Mouse (Mus musculus) small intestine, adult 2 months (tissue): ENCODE measurements around the gene Fip1l1. TPM values are rescaled to one million over a fixed set of nuclear protein-coding genes. Genes with fewer than 3 reads are reported as not detected.

Experiments
- H3K27ac ChIP-seq: fragments of 200-500 bp; 2 replicates; pipeline ENCODE4 v1.5.1; 2012; ENCODE audit warnings: low read depth, low read length, control low read depth, inconsistent platforms; ENCODE audit not compliant: insufficient read depth
- H3K27me3 ChIP-seq: fragments of 200-500 bp; 2 replicates; pipeline ENCODE4 v1.6.1; 2012; ENCODE audit warnings: mild to moderate bottlenecking, moderate library complexity, low read length, inconsistent platforms; ENCODE audit not compliant: control insufficient read depth, insufficient read depth
- H3K36me3 ChIP-seq: fragments of 200-500 bp; 2 replicates; pipeline ENCODE4 v1.6.1; 2012; ENCODE audit warnings: mild to moderate bottlenecking, low read length, control low read depth, inconsistent platforms; ENCODE audit not compliant: control insufficient read depth, insufficient read depth
- H3K4me1 ChIP-seq: fragments of 200-500 bp; 2 replicates; pipeline ENCODE4 v1.6.1; 2012; ENCODE audit warnings: low read length, inconsistent platforms, mixed read lengths; ENCODE audit not compliant: control insufficient read depth, insufficient read depth, insufficient read length
- H3K4me3 ChIP-seq: fragments of 200-500 bp; 2 replicates; pipeline ENCODE4 v1.5.1; 2012; ENCODE audit warnings: low read depth, mild to moderate bottlenecking, control low read depth, inconsistent platforms, low read length, moderate library complexity
- CTCF ChIP-seq: fragments of 200-500 bp; IDR thresholded peaks from 2 replicates; pipeline ENCODE4 v1.5.1; 2012; ENCODE audit warnings: low read depth, mild to moderate bottlenecking, control low read depth, inconsistent platforms, low read length, moderate library complexity, mixed read lengths; ENCODE audit not compliant: insufficient replicate concordance, insufficient read length; ENCODE audit errors: extremely low read depth
- POLR2A ChIP-seq: fragments of 200-500 bp; IDR thresholded peaks from 2 replicates; pipeline ENCODE4 v1.6.1; 2012; ENCODE audit warnings: low read depth, mild to moderate bottlenecking, control low read depth, inconsistent platforms, low read length, moderate library complexity
- WGBS: fragments of 180-500 bp; shearing (Covaris S2); methylation state at CpG from one replicate; pipeline ENCODE4 v1.1.7; 2018; 5-methylcytosine and 5-hydroxymethylcytosine counted together
- polyA plus RNA-seq: library from polyadenylated mRNA; depleted of rRNA; stranded (reverse); fragments of >200 nt; gene quantifications from 2 replicates; pipeline ENCODE4 v1.2.3, GENCODE M21; 2012

The Fip1l1 gene
- polyA plus RNA-seq, 1 experiment = 19.6 TPM

- H3K36me3 ChIP-seq = peaks cover 24% of the 10 kb centered on the region
- H3K4me3 ChIP-seq = no peak overlapping the region
- no peak for TF ChIP-seq CTCF
- no peak for TF ChIP-seq POLR2A
- 87% methylated on average over 12 of the region's 12 CpGs for WGBS
- H3K27me3 ChIP-seq = no peaks in the 10 kb centered on the region
- H3K27ac ChIP-seq = no peak overlapping the region
- H3K4me1 ChIP-seq = peaks cover 6% of the 10 kb centered on the region; the same call in 1 of the 2 replicates
Observed at GRCm38 (mm10) chr5:74628001-74628400, 92.8 kb downstream of the Fip1l1 start.

GRCm38 (mm10) chr5:74632369-74633114 lies 97.3 kb downstream of the Fip1l1 start:
- no peak overlapping the region for H3K27ac ChIP-seq
- 75% methylated on average over 17 of the region's 17 CpGs for WGBS
- peaks cover 4% of the 10 kb centered on the region for H3K36me3 ChIP-seq
- no peaks in the 10 kb centered on the region for H3K4me1 ChIP-seq
- TF ChIP-seq CTCF = no peak
- TF ChIP-seq POLR2A = no peak
- H3K4me3 ChIP-seq = no peak overlapping the region
- H3K27me3 ChIP-seq = no peaks in the 10 kb centered on the region

- WGBS = 86% methylated on average over 6 of the region's 6 CpGs
- no peak overlapping the region for H3K27ac ChIP-seq
- H3K4me1 ChIP-seq = no peaks in the 10 kb centered on the region
- H3K36me3 ChIP-seq = peaks cover 1% of the 10 kb centered on the region; the same call in 1 of the 2 replicates
- no peaks in the 10 kb centered on the region for H3K27me3 ChIP-seq
- TF ChIP-seq CTCF = no peak
- TF ChIP-seq POLR2A = no peak
- no peak overlapping the region for H3K4me3 ChIP-seq
Observed at GRCm38 (mm10) chr5:74633453-74633852, 98.2 kb downstream of the Fip1l1 start.

- TF ChIP-seq POLR2A (no peak), CTCF (no peak)
- H3K36me3 ChIP-seq = peaks cover 1% of the 10 kb centered on the region; the same call in 1 of the 2 replicates
- H3K27ac ChIP-seq = no peak overlapping the region
- H3K4me3 ChIP-seq = no peak overlapping the region
- no peaks in the 10 kb centered on the region for H3K4me1 ChIP-seq
- 85% methylated on average over 3 of the region's 3 CpGs for WGBS
- H3K27me3 ChIP-seq = no peaks in the 10 kb centered on the region
Observed at GRCm38 (mm10) chr5:74634391-74634790, 99.1 kb downstream of the Fip1l1 start.

- no peak overlapping the region for H3K4me3 ChIP-seq
- H3K27me3 ChIP-seq = no peaks in the 10 kb centered on the region
- 93% methylated on average over 6 of the region's 6 CpGs for WGBS
- no peak overlapping the region for H3K27ac ChIP-seq
- H3K4me1 ChIP-seq = no peaks in the 10 kb centered on the region
- peaks cover 1% of the 10 kb centered on the region; the same call in 1 of the 2 replicates for H3K36me3 ChIP-seq
- TF ChIP-seq CTCF = no peak
- no peak for TF ChIP-seq POLR2A
Observed at GRCm38 (mm10) chr5:74639516-74639915, 104.3 kb downstream of the Fip1l1 start.

GRCm38 (mm10) chr5:74640504-74640903 lies 105.3 kb downstream of the Fip1l1 start:
- no peaks in the 10 kb centered on the region for H3K36me3 ChIP-seq
- H3K27me3 ChIP-seq = no peaks in the 10 kb centered on the region
- H3K4me1 ChIP-seq = no peaks in the 10 kb centered on the region
- H3K27ac ChIP-seq = no peak overlapping the region
- H3K4me3 ChIP-seq = no peak overlapping the region
- TF ChIP-seq CTCF (no peak), POLR2A (no peak)
- 83% methylated on average over 4 of the region's 4 CpGs for WGBS

- H3K27ac ChIP-seq = no peak overlapping the region
- peaks cover 2% of the 10 kb centered on the region; the same call in 1 of the 2 replicates for H3K36me3 ChIP-seq
- H3K4me1 ChIP-seq = no peaks in the 10 kb centered on the region
- TF ChIP-seq POLR2A (no peak), CTCF (peak; percentile 42; the same call in 1 of the 2 replicates)
- H3K27me3 ChIP-seq = no peaks in the 10 kb centered on the region
- WGBS = 57% methylated on average over 6 of the region's 6 CpGs
- H3K4me3 ChIP-seq = no peak overlapping the region
Observed at GRCm38 (mm10) chr5:74641000-74641399, 105.8 kb downstream of the Fip1l1 start.
